Mouse (Mus musculus): Measurements from ENCODE around the gene Pik3ap1. TPM values are rescaled to one million over a fixed set of nuclear protein-coding genes. Genes with fewer than 3 reads are reported as not detected.

The Pik3ap1 gene
- polyA plus RNA-seq, 1 experiment from 2014 or later = 3.6 TPM

Other genes with a start within 250 kb of the Pik3ap1 start
- 0.08 and 0.14 TPM in 2 replicates for gene Tll2, start 178.3 kb downstream of the Pik3ap1 start, polyA plus RNA-seq (2015; fragmentation: Nextera tagmentation; extraction: Ambion mirVana)
- gene Tm9sf3, start 121.1 kb downstream of the Pik3ap1 start, polyA plus RNA-seq (2015; fragmentation: Nextera tagmentation; extraction: Ambion mirVana) = 118 and 131 TPM in 2 replicates
- gene Lcor, start 97.5 kb upstream of the Pik3ap1 start, polyA plus RNA-seq (2015; fragmentation: Nextera tagmentation; extraction: Ambion mirVana) = 9.9 and 13.0 TPM in 2 replicates
- 2.0 and 2.1 TPM in 2 replicates for gene Gm340, start 197.3 kb upstream of the Pik3ap1 start, polyA plus RNA-seq (2015; fragmentation: Nextera tagmentation; extraction: Ambion mirVana)

All from thymus, postnatal 0 days (tissue).